Mouse (Mus musculus) hindbrain, embryonic 11.5 days (tissue): ENCODE results near the gene Btn2a2. TPM values are rescaled to one million over a fixed set of nuclear protein-coding genes. Genes with fewer than 3 reads are reported as not detected.

Experiments used
- ATAC-seq: fragments of 200-750 bp; cut with Nextera tagmentation; 2 replicates; pipeline ENCODE4 v1.8.0; 2017; ENCODE audit warnings: mild to moderate bottlenecking, moderate TSS enrichment, moderate library complexity; ENCODE audit not compliant: low FRiP score
- DNase-seq: peaks from one replicate; pipeline ENCODE4 v3.0.0-alpha.2; 2015; ENCODE audit warnings: low spot score
- H3K27ac ChIP-seq: fragments of 300-500 bp; sonication (generic); 2 replicates; pipeline ENCODE4 v1.5.1; 2014; ENCODE audit warnings: mild to moderate bottlenecking, low read depth, low read length
- H3K27me3 ChIP-seq: fragments of 300-500 bp; sonication (generic); 2 replicates; pipeline ENCODE4 v1.6.1; 2014; ENCODE audit warnings: mild to moderate bottlenecking, low read length, moderate library complexity, mixed read lengths; ENCODE audit not compliant: control insufficient read depth, insufficient read depth
- H3K36me3 ChIP-seq: fragments of 300-500 bp; sonication (generic); 2 replicates; pipeline ENCODE4 v1.6.1; 2014; ENCODE audit warnings: mild to moderate bottlenecking, low read length, moderate library complexity, mixed read lengths; ENCODE audit not compliant: control insufficient read depth, insufficient read depth
- H3K4me1 ChIP-seq: fragments of 300-500 bp; sonication (generic); replicated peaks from 2 replicates; pipeline ENCODE4 v1.6.1; 2014; ENCODE audit warnings: low read length, mixed read lengths; ENCODE audit not compliant: control insufficient read depth, insufficient read depth
- H3K4me2 ChIP-seq: fragments of 300-500 bp; sonication (generic); replicated peaks from 2 replicates; pipeline ENCODE4 v1.6.1; 2014; ENCODE audit warnings: mild to moderate bottlenecking, low read depth, low read length
- H3K4me3 ChIP-seq: fragments of 300-500 bp; sonication (generic); 2 replicates; pipeline ENCODE4 v1.5.1; 2014; ENCODE audit warnings: low read depth, low read length
- H3K9ac ChIP-seq: fragments of 300-500 bp; sonication (generic); 2 replicates; pipeline ENCODE4 v1.6.1; 2014; ENCODE audit warnings: low read depth, low read length
- H3K9me3 ChIP-seq: fragments of 300-500 bp; sonication (generic); 2 replicates; pipeline ENCODE4 v1.6.1; 2016; ENCODE audit warnings: low read length; ENCODE audit not compliant: control insufficient read depth
- WGBS: fragments of 180-500 bp; shearing (Covaris S2); extraction: QIAGEN DNeasy Blood & Tissue Kit; methylation state at CpG from one replicate; pipeline ENCODE4 v1.1.7; 2014; 5-methylcytosine and 5-hydroxymethylcytosine counted together
- polyA plus RNA-seq: library from polyadenylated mRNA; unstranded; fragments of >200 nt; fragmentation: Nextera tagmentation; extraction: Ambion mirVana; gene quantifications from 2 replicates; pipeline ENCODE4 v1.2.1, GENCODE M21; 2014

Btn2a2 gene
- polyA plus RNA-seq, 1 experiment from 2014 or later, result 0.15 TPM

GRCm38 (mm10) chr13:23433206-23433605 is 55.5 kb downstream of the Btn2a2 start:
- Histone ChIP-seq H3K27me3 (no peaks in the 10 kb centered on the region), H3K4me2 (peak overlapping the region; percentile 60), H3K27ac (no peak overlapping the region), H3K9me3 (no peaks in the 10 kb centered on the region), H3K4me1 (no peaks in the 10 kb centered on the region), H3K9ac (no peak overlapping the region), H3K4me3 (peak overlapping the region; percentile 44), H3K36me3 (no peaks in the 10 kb centered on the region)
- DNase-seq (no peak), ATAC-seq (no peak)
- WGBS, result 16% methylated on average over 5 of the region's 5 CpGs

- H3K27ac ChIP-seq, result peak overlapping the region; percentile 53
Measured at GRCm38 (mm10) chr13:23432562-23433201, 56.0 kb downstream of the Btn2a2 start.

GRCm38 (mm10) chr13:23431351-23431771 is 57.3 kb downstream of the Btn2a2 start:
- Histone ChIP-seq H3K9me3 (no peaks in the 10 kb centered on the region), H3K4me3 (peak overlapping the region; percentile 44), H3K27me3 (no peaks in the 10 kb centered on the region), H3K4me1 (no peaks in the 10 kb centered on the region), H3K9ac (peak overlapping the region; percentile 64; the same call in 1 of the 2 replicates), H3K36me3 (no peaks in the 10 kb centered on the region), H3K4me2 (peak overlapping the region; percentile 60), H3K27ac (peak overlapping the region; percentile 77)
- ATAC-seq (peak; percentile 74), DNase-seq (peak; percentile 87)
- WGBS, result under 1% methylated on average over 15 of the region's 15 CpGs

More at GRCm38 (mm10) chr13:23432562-23433201, 56.0 kb downstream of the Btn2a2 start:
- no peaks in the 10 kb centered on the region for H3K4me1 ChIP-seq
- DNase-seq, result peak; percentile 98
- H3K4me3 ChIP-seq, result peak overlapping the region; percentile 44
- 0 out of 2 replicates have a peak overlapping the region, but pooled peaks have one; percentile 64 for H3K9ac ChIP-seq
- H3K9me3 ChIP-seq, result no peaks in the 10 kb centered on the region
- peak overlapping the region; percentile 60 for H3K4me2 ChIP-seq
- under 1% methylated on average over 28 of the region's 28 CpGs for WGBS
- peak; percentile 92 for ATAC-seq
- no peaks in the 10 kb centered on the region for H3K36me3 ChIP-seq
- H3K27me3 ChIP-seq, result no peaks in the 10 kb centered on the region

GRCm38 (mm10) chr13:23430734-23431133 is 57.9 kb downstream of the Btn2a2 start:
- Histone ChIP-seq H3K4me3 (peak overlapping the region; percentile 44), H3K4me1 (no peaks in the 10 kb centered on the region), H3K27ac (peak overlapping the region; percentile 81), H3K9ac (peak overlapping the region; percentile 55), H3K27me3 (no peaks in the 10 kb centered on the region), H3K9me3 (no peaks in the 10 kb centered on the region), H3K4me2 (peak overlapping the region; percentile 60), H3K36me3 (no peaks in the 10 kb centered on the region)
- WGBS, result under 1% methylated on average over 17 of the region's 17 CpGs
- peak; percentile 83 for DNase-seq
- peak; percentile 73 for ATAC-seq

GRCm38 (mm10) chr13:23429771-23430380 is 58.8 kb downstream of the Btn2a2 start:
- Histone ChIP-seq H3K4me1 (no peaks in the 10 kb centered on the region), H3K4me3 (peak overlapping the region; percentile 44), H3K9me3 (no peaks in the 10 kb centered on the region), H3K36me3 (no peaks in the 10 kb centered on the region), H3K27ac (no peak overlapping the region), H3K9ac (peak overlapping the region; percentile 55; the same call in 1 of the 2 replicates), H3K4me2 (peak overlapping the region; percentile 60), H3K27me3 (no peaks in the 10 kb centered on the region)
- 44% methylated on average over 10 of the region's 10 CpGs for WGBS
- DNase-seq (peak; percentile 44), ATAC-seq (no peak)

GRCm38 (mm10) chr13:23428166-23428993 is 60.3 kb downstream of the Btn2a2 start:
- H3K36me3 ChIP-seq, result no peaks in the 10 kb centered on the region
- no peak overlapping the region for H3K4me2 ChIP-seq
- no peak overlapping the region for H3K4me3 ChIP-seq
- no peak overlapping the region for H3K27ac ChIP-seq
- H3K9me3 ChIP-seq, result no peaks in the 10 kb centered on the region
- no peak overlapping the region for H3K9ac ChIP-seq
- H3K4me1 ChIP-seq, result no peaks in the 10 kb centered on the region
- H3K27me3 ChIP-seq, result no peaks in the 10 kb centered on the region
- ATAC-seq (no peak), DNase-seq (no peak)
- WGBS, result 49% methylated on average over 16 of the region's 16 CpGs

Other genes with a start within 250 kb of the Btn2a2 start
- gene Vmn1r223, start 241.7 kb downstream of the Btn2a2 start, polyA plus RNA-seq, result not detected in 2 replicates
- 65.0 and 65.6 TPM in 2 replicates for gene Zfp322a, start 119.6 kb downstream of the Btn2a2 start, polyA plus RNA-seq
- 12.1 and 13.4 TPM in 2 replicates for gene Abt1, start 65.0 kb downstream of the Btn2a2 start, polyA plus RNA-seq
- not detected in 2 replicates for gene Btn1a1, start 23.0 kb downstream of the Btn2a2 start, polyA plus RNA-seq
- gene Hist1h4h, start 42.2 kb upstream of the Btn2a2 start, polyA plus RNA-seq, result 4.7 TPM in 2 replicates
- 3.6 and 8.4 TPM in 2 replicates for gene Hist1h2af, start 45.0 kb upstream of the Btn2a2 start, polyA plus RNA-seq
- 3.7 and 4.8 TPM in 2 replicates for gene Hist1h3g, start 46.6 kb upstream of the Btn2a2 start, polyA plus RNA-seq
- gene Hist1h2bh, start 54.5 kb upstream of the Btn2a2 start, polyA plus RNA-seq, result 0.60 and 0.89 TPM in 2 replicates
- gene Hist1h3f, start 55.2 kb upstream of the Btn2a2 start, polyA plus RNA-seq, result 1.0 and 1.1 TPM in 2 replicates
- gene Hist1h4f, start 62.8 kb upstream of the Btn2a2 start, polyA plus RNA-seq, result 0.56 and 0.80 TPM in 2 replicates
- gene Hist1h1d, start 64.4 kb upstream of the Btn2a2 start, polyA plus RNA-seq, result 0.56 and 0.57 TPM in 2 replicates
- 6.7 and 6.9 TPM in 2 replicates for gene Hist1h3e, start 73.5 kb upstream of the Btn2a2 start, polyA plus RNA-seq
- gene Hist1h2ae, start 82.4 kb upstream of the Btn2a2 start, polyA plus RNA-seq, result 70.9 and 82.9 TPM in 2 replicates
- 3.2 and 4.8 TPM in 2 replicates for gene Hist1h2bg, start 82.5 kb upstream of the Btn2a2 start, polyA plus RNA-seq
- gene Hist1h2bf, start 85.3 kb upstream of the Btn2a2 start, polyA plus RNA-seq, result 1.5 and 3.7 TPM in 2 replicates
- 1.0 and 2.9 TPM in 2 replicates for gene Hist1h2ad, start 85.5 kb upstream of the Btn2a2 start, polyA plus RNA-seq
- 7.2 and 8.3 TPM in 2 replicates for gene Hist1h3d, start 86.9 kb upstream of the Btn2a2 start, polyA plus RNA-seq
- gene Hist1h4d, start 92.7 kb upstream of the Btn2a2 start, polyA plus RNA-seq, result 95.0 and 95.9 TPM in 2 replicates
- 1.8 and 2.2 TPM in 2 replicates for gene Hist1h2be, start 132.3 kb upstream of the Btn2a2 start, polyA plus RNA-seq
- 19.7 and 23.7 TPM in 2 replicates for gene Hist1h1e, start 133.7 kb upstream of the Btn2a2 start, polyA plus RNA-seq
- gene Hist1h2ac, start 195.1 kb upstream of the Btn2a2 start, polyA plus RNA-seq, result 0.79 and 0.84 TPM in 2 replicates
- gene Hist1h2bc, start 195.3 kb upstream of the Btn2a2 start, polyA plus RNA-seq, result 21.0 and 26.1 TPM in 2 replicates
- gene Hist1h1t, start 207.0 kb upstream of the Btn2a2 start, polyA plus RNA-seq, result 0.17 TPM in 1 of 2 replicates, not detected in the other
- 4.5 and 4.9 TPM in 2 replicates for gene Hist1h4c, start 209.6 kb upstream of the Btn2a2 start, polyA plus RNA-seq
- gene Hfe, start 222.0 kb upstream of the Btn2a2 start, polyA plus RNA-seq, result 3.4 and 4.2 TPM in 2 replicates
- 14.9 and 16.7 TPM in 2 replicates for gene Hist1h1c, start 250.0 kb upstream of the Btn2a2 start, polyA plus RNA-seq